In genomic region chr11:115716410-115717338, GRCm38 (mm10) we compare ENCODE assay signal across 13 mouse cellular contexts. TPM values are rescaled to one million over a fixed set of nuclear protein-coding genes. Genes with fewer than 3 reads are reported as not detected.
DNase-seq lines count a peak whose midpoint lies in the region; ATAC-seq lines count a peak whose summit lies in the region.
"Had no signal": no experiment of that assay in that cellular context is flagged by ENCODE, and none has a peak within 500 bp of the region (broad histone marks: within the 10 kb centered on the region; RNA-seq: fewer than 3 reads in every experiment).

No protein-coding gene starts in this region.

- DNase-seq in adrenal gland, postnatal 14 days = peak; percentile 39
- DNase-seq in adrenal gland, adult 8-10 months = no peak
- DNase-seq in ES-CJ7 (ENCODE audit: low read depth, low spot score) (peak; percentile 41), MN1 (ENCODE audit: low spot score) (no peak)
- peak; percentile 62 to 73 for DNase-seq in spleen, postnatal 4 days (ENCODE audit: low spot score in 2 of 2)
- DNase-seq in layer of hippocampus, adult 18-20 months (ENCODE audit: low spot score in 2 of 2) = no peak
- DNase-seq in left cerebral cortex, postnatal 14 days (ENCODE audit: low spot score in 2 of 2) = no peak
- DNase-seq: cerebellum, postnatal 36 days; right cerebral cortex, postnatal 14 days had no signal

- H3K4me1 ChIP-seq in liver, embryonic 12.5 days = peaks cover 51% of the 10 kb centered on the region
- H3K4me1 ChIP-seq: forebrain, embryonic 13.5 days; heart, embryonic 12.5 days had no signal

- intact Hi-C loops in left cerebral cortex, postnatal 14 days (cut with DNase I) = no loop called here

- peak overlapping the region; percentile 69; the same call in 1 of the 2 replicates for H3K27ac ChIP-seq in liver, embryonic 12.5 days
- H3K27ac ChIP-seq: forebrain, embryonic 13.5 days; liver, embryonic 14.5 days had no signal

- 49% methylated on average over 15 of the region's 15 CpGs for WGBS in liver, embryonic 12.5 days (ENCODE audit: insufficient replicate concordance)

- no peak overlapping the region for H3K4me2 ChIP-seq in liver, embryonic 12.5 days
- H3K4me2 ChIP-seq: forebrain, embryonic 13.5 days; heart, embryonic 12.5 days had no signal

- no peaks in the 10 kb centered on the region for H3K9me3 ChIP-seq in liver, embryonic 12.5 days (replicated peaks)
- H3K9me3 ChIP-seq: forebrain, embryonic 13.5 days; heart, embryonic 12.5 days had no signal

- H3K4me3 ChIP-seq in liver, embryonic 12.5 days = no peak overlapping the region
- H3K4me3 ChIP-seq: forebrain, embryonic 13.5 days; heart, embryonic 12.5 days had no signal

- no peaks in the 10 kb centered on the region for H3K27me3 ChIP-seq in liver, embryonic 12.5 days (replicated peaks)
- H3K27me3 ChIP-seq: forebrain, embryonic 13.5 days; heart, embryonic 12.5 days had no signal

- no peak overlapping the region for H3K9ac ChIP-seq in liver, embryonic 12.5 days
- H3K9ac ChIP-seq: forebrain, embryonic 13.5 days; heart, embryonic 12.5 days; liver, embryonic 14.5 days had no signal

- H3K36me3 ChIP-seq in liver, embryonic 12.5 days = no peaks in the 10 kb centered on the region
- H3K36me3 ChIP-seq: heart, embryonic 12.5 days had no signal

- no peak for ATAC-seq in liver, embryonic 12.5 days
- ATAC-seq: forebrain, embryonic 13.5 days had no signal

RNA-seq across cellular contexts. Expression of gene Grb2, which starts 8.3 kb away (rescaled TPM):
- 103 and 108 TPM in 2 replicates for total RNA-seq in adrenal gland, postnatal 14 days (2021)
- 100 to 1,000 TPM; 136 to 165 (median 160) TPM for total RNA-seq in adrenal gland, adult 8-10 months (2022)
- polyA plus RNA-seq in liver, embryonic 12.5 days (2016; fragmentation: Nextera tagmentation; extraction: Ambion mirVana) = 78.6 and 89.6 TPM in 2 replicates
- total RNA-seq in layer of hippocampus, adult 18-20 months (2021) = 100 to 1,000 TPM; 184 to 203 TPM
- total RNA-seq in left cerebral cortex, postnatal 14 days (2021) = 100 to 1,000 TPM; 183 to 190 TPM

RNA-seq across cellular contexts. Expression of gene Tmem94, which starts 48.6 kb away (rescaled TPM):
- 64.4 and 65.1 TPM in 2 replicates for total RNA-seq in adrenal gland, postnatal 14 days (2021)
- 100 to 1,000 TPM in 2 of 4 experiments, 10 to 100 TPM in 2; 83.2 to 102 (median 95.5) TPM for total RNA-seq in adrenal gland, adult 8-10 months (2022)
- polyA plus RNA-seq in liver, embryonic 12.5 days (2016; fragmentation: Nextera tagmentation; extraction: Ambion mirVana) = 16.9 and 17.0 TPM in 2 replicates
- 10 to 100 TPM; 50.9 to 56.1 TPM for total RNA-seq in layer of hippocampus, adult 18-20 months (2021)
- total RNA-seq in left cerebral cortex, postnatal 14 days (2021) = 10 to 100 TPM; 48.1 to 51.4 TPM

Comparison
In these comparisons a context has a peak if more than half of its experiments do, and no peak if none do; other contexts are left out.
1. DNase-seq: peak in adrenal gland, postnatal 14 days (single experiment), ES-CJ7 (single experiment) and spleen, postnatal 4 days (2 of 2); none in adrenal gland, adult 8-10 months (single experiment), layer of hippocampus, adult 18-20 months (0 of 2), left cerebral cortex, postnatal 14 days (0 of 2) and MN1 (single experiment).